Mouse (Mus musculus) embryonic facial prominence, embryonic 14.5 days (tissue): ENCODE measurements at regions not wholly inside any gene's neighbourhood (a gene's known extent, or its start where the extent isn't known, plus 50 kb on each side); places are given as distances from the start of the nearest gene placed in this dataset.

Experiments
- ATAC-seq: fragments of 200-750 bp; cut with Nextera tagmentation; 2 replicates; pipeline ENCODE4 v1.8.0; 2017; ENCODE audit warnings: low read depth, moderate number of reproducible peaks, moderate TSS enrichment
- DNase-seq: peaks from one replicate; pipeline ENCODE4 v3.0.0-alpha.2; 2015; ENCODE audit warnings: low spot score
- H3K27ac ChIP-seq: fragments of 300-500 bp; sonication (generic); replicated peaks from 2 replicates; pipeline ENCODE4 v1.5.1; 2014; ENCODE audit warnings: low read depth, mild to moderate bottlenecking, low read length, moderate library complexity
- H3K27me3 ChIP-seq: fragments of 300-500 bp; sonication (generic); replicated peaks from 2 replicates; pipeline ENCODE4 v1.6.1; 2014; ENCODE audit warnings: low read length; ENCODE audit not compliant: control insufficient read depth, insufficient read depth
- H3K36me3 ChIP-seq: fragments of 300-500 bp; sonication (generic); 2 replicates; pipeline ENCODE4 v1.6.1; 2014; ENCODE audit warnings: low read length, mixed read lengths; ENCODE audit not compliant: control insufficient read depth, insufficient read depth
- H3K4me1 ChIP-seq: fragments of 300-500 bp; sonication (generic); 2 replicates; pipeline ENCODE4 v1.6.1; 2014; ENCODE audit warnings: antibody characterized with exemption, low read length; ENCODE audit not compliant: control insufficient read depth, insufficient read depth
- H3K4me2 ChIP-seq: fragments of 300-500 bp; sonication (generic); 2 replicates; pipeline ENCODE4 v1.6.1; 2014; ENCODE audit warnings: low read depth, mild to moderate bottlenecking, low read length, moderate library complexity, mixed read lengths
- H3K4me3 ChIP-seq: fragments of 300-500 bp; sonication (generic); 2 replicates; pipeline ENCODE4 v1.5.1; 2014; ENCODE audit warnings: low read depth, mild to moderate bottlenecking, low read length
- H3K9ac ChIP-seq: fragments of 300-500 bp; sonication (generic); 2 replicates; pipeline ENCODE4 v1.6.1; 2014; ENCODE audit warnings: low read depth, mild to moderate bottlenecking, low read length, moderate library complexity, mixed read lengths
- H3K9me3 ChIP-seq: fragments of 300-500 bp; sonication (generic); 2 replicates; pipeline ENCODE4 v1.6.1; 2016; ENCODE audit warnings: low read length; ENCODE audit not compliant: control insufficient read depth
- WGBS: fragments of 180-500 bp; shearing (Covaris S2); extraction: QIAGEN DNeasy Blood & Tissue Kit; methylation state at CpG from one replicate; pipeline ENCODE4 v1.1.7; 2014; 5-methylcytosine and 5-hydroxymethylcytosine counted together

DNA sequence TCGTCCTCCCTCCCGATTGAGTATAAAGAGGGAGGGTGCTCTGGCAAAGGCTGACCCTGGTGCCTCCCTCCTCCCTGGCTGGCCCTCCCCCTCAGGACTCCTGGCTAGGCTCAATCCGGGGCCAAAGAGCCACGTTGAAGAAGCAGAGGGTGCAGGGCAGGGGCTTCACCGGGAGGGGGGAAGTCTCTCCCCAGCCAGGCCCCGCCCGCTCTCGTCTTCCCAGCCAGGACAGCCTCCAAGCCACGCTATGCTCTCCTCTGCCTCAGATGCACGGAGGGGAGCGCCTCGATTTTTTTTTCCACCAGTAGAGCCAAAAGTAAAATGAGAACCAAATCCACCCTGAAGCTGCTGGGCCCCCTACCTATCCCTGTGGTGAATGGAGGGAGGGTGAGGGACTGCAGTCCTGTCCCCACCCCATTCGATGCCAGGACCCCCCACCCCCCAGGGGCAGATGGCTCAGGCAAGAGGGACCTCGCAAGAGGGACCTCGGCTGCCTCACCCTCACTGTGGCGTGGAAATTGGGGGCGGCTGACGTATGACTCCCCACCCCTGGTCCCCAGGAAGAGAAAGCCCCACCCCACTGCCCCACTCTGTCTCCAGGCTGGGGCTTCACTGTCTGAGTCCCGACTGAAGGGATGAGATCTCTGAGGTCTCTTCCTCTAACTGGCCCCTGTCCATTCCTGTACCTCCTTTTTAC lies 53.2 kb upstream of the Col1a1 start:
- ATAC-seq (peak; percentile 87), DNase-seq (peak; percentile 95)
- H3K9ac ChIP-seq: peak overlapping the region; percentile 45
- no peaks in the 10 kb centered on the region for H3K36me3 ChIP-seq
- 0% methylated on average over 13 of the region's 19 CpGs for WGBS
- H3K9me3 ChIP-seq: no peaks in the 10 kb centered on the region
- peaks cover 23% of the 10 kb centered on the region for H3K4me1 ChIP-seq
- peak overlapping the region; percentile 99 for H3K27ac ChIP-seq
- H3K4me3 ChIP-seq: peak overlapping the region; percentile 1; the same call in 1 of the 2 replicates
- H3K4me2 ChIP-seq: peak overlapping the region; percentile 38
- H3K27me3 ChIP-seq: no peaks in the 10 kb centered on the region

DNA sequence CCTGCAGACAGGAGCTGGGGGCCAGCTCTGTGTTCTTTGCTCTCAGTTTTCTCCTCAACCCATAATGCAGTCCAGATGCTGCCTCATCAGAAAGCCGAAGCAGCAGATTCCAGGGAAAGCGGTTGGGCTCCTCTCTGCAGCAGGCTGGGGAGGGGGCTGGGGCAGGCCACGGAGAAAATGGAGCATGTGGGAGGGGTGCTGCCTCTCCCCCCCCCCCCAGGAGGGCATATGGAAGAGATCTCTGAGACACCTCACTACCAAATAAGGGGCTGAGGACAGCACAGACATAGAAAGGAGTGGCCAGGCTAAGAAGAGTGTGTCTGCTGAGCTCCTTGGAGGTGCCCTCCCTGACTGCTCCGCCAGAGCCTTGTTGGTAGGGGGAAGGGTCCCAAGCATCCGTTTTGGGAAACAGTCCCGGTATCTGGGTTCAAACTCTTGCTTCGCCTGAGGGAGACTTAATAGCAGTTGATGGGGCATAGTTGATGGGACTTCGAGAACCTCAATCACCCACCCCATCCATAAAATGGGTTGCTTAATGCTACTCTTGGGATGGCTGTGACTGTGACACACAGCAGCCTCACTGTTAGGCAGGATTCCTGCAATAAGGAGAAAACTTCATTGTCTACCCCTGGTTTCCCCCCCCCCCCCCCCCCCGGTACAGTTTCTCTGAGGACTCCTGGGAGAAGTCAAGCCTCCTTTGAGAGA lies 53.9 kb upstream of the Col1a1 start:
- Histone ChIP-seq H3K36me3 (no peaks in the 10 kb centered on the region), H3K27me3 (no peaks in the 10 kb centered on the region), H3K9ac (peak overlapping the region; percentile 65), H3K4me2 (peak overlapping the region; percentile 38), H3K4me1 (peaks cover 29% of the 10 kb centered on the region), H3K27ac (peak overlapping the region; percentile 99), H3K4me3 (peak overlapping the region; percentile 1; the same call in 1 of the 2 replicates), H3K9me3 (no peaks in the 10 kb centered on the region)
- WGBS: 5% methylated on average over 9 of the region's 9 CpGs
- ATAC-seq (peak; percentile 87), DNase-seq (peak; percentile 97)

DNA sequence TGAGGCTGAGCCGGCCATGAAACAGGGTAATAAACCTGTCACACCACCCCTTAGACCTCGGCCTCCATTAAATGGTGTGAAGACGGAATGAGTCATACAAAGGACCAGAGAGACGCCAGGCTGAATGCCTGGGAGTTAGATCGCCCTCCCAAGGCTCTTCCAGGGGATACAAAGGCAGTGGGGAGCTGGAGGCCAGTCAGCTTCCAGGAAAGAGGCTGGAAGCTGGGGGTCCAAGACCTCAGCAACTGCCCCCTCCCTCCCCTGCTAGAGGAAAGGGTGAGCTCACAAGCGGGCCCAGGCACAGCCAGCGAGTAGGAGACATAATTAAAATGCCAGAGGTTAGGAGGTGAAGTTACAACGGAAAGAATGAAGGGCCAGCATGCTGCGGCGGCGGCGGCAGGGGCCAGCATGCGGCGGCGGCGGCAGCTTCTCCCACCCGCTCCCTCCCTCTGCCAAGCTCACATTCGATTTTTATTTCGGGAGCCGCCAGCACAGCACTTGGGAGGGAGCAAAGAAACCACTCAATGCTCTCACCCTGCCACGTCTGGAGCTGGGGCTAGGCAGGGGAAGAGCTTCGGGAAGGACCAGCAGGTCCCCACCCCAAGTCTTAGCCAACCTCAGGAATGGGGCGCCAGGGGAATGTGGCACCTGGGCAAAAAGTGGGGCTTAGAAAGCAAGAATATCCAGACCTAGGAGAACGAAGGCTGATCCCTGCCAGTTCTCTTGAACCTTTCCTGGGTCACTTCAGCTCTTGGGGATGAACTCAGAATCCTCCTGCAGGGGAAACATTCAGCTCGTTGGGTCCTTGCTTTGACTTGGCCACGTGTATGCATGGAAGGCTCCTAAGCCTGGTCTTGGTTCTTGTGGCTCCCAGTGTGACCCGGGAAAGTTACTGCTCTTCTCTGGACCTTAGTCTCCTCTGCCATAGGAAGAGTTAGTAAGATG lies 54.9 kb upstream of the Col1a1 start:
- peak overlapping the region; percentile 65 for H3K9ac ChIP-seq
- H3K9me3 ChIP-seq: no peaks in the 10 kb centered on the region
- no peaks in the 10 kb centered on the region for H3K27me3 ChIP-seq
- peak; percentile 48 for ATAC-seq
- peak; percentile 85 for DNase-seq
- 3% methylated on average over 23 of the region's 27 CpGs for WGBS
- H3K4me2 ChIP-seq: peak overlapping the region; percentile 38
- H3K27ac ChIP-seq: peak overlapping the region; percentile 99
- peak overlapping the region; percentile 18 for H3K4me3 ChIP-seq
- peaks cover 35% of the 10 kb centered on the region for H3K4me1 ChIP-seq
- H3K36me3 ChIP-seq: no peaks in the 10 kb centered on the region

DNA sequence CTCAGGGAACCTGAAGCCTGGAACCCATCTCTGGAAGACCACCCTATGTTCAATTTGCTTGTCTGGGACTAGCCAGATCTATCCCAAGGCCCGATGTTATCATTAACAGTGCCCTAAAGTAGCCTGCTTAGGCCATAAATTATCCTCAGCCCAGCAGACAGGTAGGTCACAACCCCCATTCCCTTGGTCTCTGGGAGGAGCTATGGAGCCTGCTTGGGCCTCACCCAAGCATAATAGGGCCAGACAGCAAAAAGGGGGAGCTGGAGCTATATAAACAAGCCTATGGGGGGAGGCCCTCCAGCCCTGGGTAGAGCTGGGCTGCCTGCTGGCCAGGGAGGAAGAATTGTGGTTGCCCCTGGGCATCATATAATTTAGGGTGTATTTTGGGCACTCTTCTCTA lies 59.3 kb upstream of the Col1a1 start:
- Histone ChIP-seq H3K4me1 (peaks cover 52% of the 10 kb centered on the region), H3K4me3 (no peak overlapping the region), H3K9ac (no peak overlapping the region), H3K4me2 (no peak overlapping the region), H3K9me3 (no peaks in the 10 kb centered on the region), H3K27ac (peak overlapping the region; percentile 61; the same call in 1 of the 2 replicates), H3K27me3 (no peaks in the 10 kb centered on the region), H3K36me3 (no peaks in the 10 kb centered on the region)
- no peak for ATAC-seq
- 50% methylated on average over 1 of the region's 1 CpGs for WGBS
- DNase-seq: no peak

DNA sequence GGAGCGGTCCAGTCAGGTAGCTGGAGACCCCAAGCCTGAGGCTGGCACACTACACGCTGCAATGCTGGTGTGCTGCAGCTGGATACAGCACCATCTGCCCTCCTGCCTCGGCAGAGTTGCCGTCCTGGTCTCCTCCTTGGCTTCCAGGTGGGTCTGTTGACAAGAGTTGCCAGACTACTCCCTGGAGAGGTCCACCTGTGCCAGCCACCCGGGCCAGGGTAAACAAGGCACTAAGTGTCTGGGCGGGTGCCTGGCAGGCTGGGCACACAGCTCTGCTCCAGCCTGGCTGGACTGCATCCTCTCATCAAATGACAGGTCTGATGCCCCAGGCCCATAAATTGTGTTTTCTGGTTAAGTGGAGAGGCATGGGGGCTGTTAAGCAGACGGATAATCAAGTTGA lies 61.0 kb upstream of the Col1a1 start:
- H3K27me3 ChIP-seq: no peaks in the 10 kb centered on the region
- ATAC-seq (no peak), DNase-seq (no peak)
- H3K4me1 ChIP-seq: peaks cover 47% of the 10 kb centered on the region
- WGBS: 62% methylated on average over 7 of the region's 7 CpGs
- H3K36me3 ChIP-seq: no peaks in the 10 kb centered on the region
- H3K27ac ChIP-seq: peak overlapping the region; percentile 93; the same call in 1 of the 2 replicates
- H3K4me3 ChIP-seq: no peak overlapping the region
- no peaks in the 10 kb centered on the region for H3K9me3 ChIP-seq
- H3K4me2 ChIP-seq: no peak overlapping the region
- H3K9ac ChIP-seq: no peak overlapping the region

DNA sequence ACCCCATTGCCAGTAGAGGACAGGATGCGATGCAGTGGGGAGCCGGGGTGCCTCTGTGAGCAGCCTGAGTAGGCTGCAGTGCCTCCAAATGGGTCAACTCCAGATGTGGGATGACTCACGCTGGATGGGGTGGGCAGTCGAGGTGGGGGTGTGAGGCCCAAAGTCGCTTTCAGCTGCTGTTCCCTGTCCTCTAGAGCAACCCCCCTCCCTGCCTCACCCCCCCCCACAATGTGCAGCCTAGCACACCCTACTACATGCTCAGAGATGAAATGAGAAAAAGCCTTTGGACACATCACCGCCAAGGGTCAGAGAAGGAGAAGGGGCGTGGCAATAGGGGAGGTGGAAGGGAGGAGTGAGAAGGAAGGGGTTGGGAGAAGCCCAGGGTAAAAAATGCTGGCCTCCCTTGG lies 61.9 kb upstream of the Col1a1 start:
- Histone ChIP-seq H3K4me2 (peak overlapping the region; percentile 55), H3K27me3 (no peaks in the 10 kb centered on the region), H3K36me3 (no peaks in the 10 kb centered on the region), H3K9me3 (no peaks in the 10 kb centered on the region), H3K27ac (peak overlapping the region; percentile 93), H3K4me1 (peaks cover 47% of the 10 kb centered on the region), H3K9ac (peak overlapping the region; percentile 27), H3K4me3 (peak overlapping the region; percentile 27)
- ATAC-seq: 0 out of 2 replicates have a peak, but pooled peaks have one; percentile 16
- DNase-seq: peak; percentile 63
- 12% methylated on average over 7 of the region's 7 CpGs for WGBS

DNA sequence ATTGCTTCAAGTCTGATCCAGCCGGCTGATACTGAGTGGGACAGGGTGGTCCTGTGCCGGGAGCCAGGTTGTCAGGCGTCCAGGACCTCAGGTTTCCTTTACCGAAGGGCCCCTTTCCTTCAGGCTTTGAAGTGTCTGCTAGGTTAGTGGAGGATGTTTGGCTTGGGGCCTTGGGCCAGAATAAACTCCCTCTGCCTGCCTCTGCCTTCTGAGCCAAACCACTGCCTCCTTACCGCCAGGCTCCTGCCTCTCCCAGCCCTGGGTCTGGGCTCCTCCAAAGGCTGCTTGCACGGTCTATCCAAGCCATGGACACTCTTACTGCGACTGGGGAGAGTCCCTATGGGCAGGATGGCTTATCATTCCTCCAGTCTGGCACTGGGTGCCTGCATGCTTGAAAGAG lies 62.3 kb upstream of the Col1a1 start:
- ATAC-seq (peak; percentile 45), DNase-seq (peak; percentile 79)
- H3K9ac ChIP-seq: peak overlapping the region; percentile 27
- H3K27ac ChIP-seq: peak overlapping the region; percentile 93
- no peaks in the 10 kb centered on the region for H3K36me3 ChIP-seq
- 10% methylated on average over 7 of the region's 7 CpGs for WGBS
- peaks cover 47% of the 10 kb centered on the region for H3K4me1 ChIP-seq
- H3K9me3 ChIP-seq: no peaks in the 10 kb centered on the region
- peak overlapping the region; percentile 27 for H3K4me3 ChIP-seq
- H3K27me3 ChIP-seq: no peaks in the 10 kb centered on the region
- peak overlapping the region; percentile 55 for H3K4me2 ChIP-seq

DNA sequence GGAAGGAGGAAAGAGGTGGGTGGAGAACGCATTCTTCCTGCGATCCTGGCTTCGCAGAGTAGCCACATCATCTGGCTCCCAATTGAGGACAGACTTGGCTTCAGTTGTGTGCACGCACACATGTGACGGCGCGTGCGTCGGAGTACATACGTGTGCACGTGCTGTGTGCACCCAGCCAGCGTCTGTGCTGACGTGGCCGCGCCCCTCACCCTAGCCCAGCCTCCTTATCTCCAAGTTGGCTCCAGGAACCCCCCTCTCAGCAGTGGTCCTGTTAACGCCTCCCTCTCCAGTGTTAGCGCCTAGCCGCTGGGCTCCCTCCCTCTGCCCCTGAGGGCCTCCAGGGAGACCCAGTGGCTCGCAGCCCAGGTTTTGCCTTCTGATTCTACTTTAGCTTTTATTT lies 63.1 kb upstream of the Col1a1 start:
- ATAC-seq (peak; percentile 87), DNase-seq (peak; percentile 96)
- Histone ChIP-seq H3K9me3 (no peaks in the 10 kb centered on the region), H3K4me1 (peaks cover 42% of the 10 kb centered on the region), H3K27me3 (no peaks in the 10 kb centered on the region), H3K27ac (peak overlapping the region; percentile 93), H3K9ac (peak overlapping the region; percentile 27; the same call in 1 of the 2 replicates), H3K4me3 (peak overlapping the region; percentile 27), H3K36me3 (no peaks in the 10 kb centered on the region), H3K4me2 (peak overlapping the region; percentile 55)
- 0% methylated on average over 15 of the region's 19 CpGs for WGBS
